Mouse (Mus musculus): ENCODE measurements around the gene Cd2bp2.

DNA sequence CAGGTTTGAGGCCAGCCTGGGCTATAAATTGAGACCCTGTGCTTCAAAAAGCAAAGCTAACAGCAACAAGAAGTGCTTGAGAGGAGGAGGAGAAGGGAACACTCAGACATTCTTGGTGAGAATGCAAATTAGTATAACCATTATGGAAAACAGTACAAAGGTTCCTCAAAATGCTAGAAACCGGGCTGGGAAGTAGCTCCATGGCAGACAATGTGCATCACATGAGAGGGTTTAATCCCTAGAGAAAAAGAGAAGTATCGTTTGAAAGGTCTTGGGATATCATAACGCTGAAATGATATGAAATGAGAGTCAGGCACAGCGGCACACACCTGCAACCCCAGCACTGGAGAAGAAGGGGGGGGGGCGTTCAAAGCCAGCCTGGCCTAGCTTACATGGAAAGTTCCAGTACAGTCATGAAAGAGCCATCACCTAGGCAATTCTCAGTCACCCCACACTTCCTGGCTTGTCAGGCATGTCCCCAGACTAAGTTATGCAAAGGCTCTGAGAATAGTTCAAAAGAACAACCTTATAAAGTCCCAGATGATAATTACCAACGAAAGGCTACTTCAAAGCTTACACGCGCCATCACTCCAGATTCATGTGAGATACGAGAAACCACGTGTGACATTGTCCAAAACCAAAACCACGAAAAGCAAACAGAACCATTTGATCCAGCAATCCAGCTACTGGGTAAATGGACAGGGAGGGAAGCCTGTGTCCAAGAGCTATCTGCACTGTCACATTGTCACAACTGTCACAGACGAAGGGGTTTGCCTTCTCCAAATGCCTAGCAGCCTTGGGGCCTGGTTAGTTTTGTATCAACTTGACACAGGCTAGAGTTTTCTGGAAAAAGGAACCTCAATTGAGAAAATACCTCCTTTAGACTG is 30.0 kb downstream of the Cd2bp2 start:
- TF ChIP-seq CTCF (IDR thresholded peaks at IDR 0.05; ENCODE audit: low read depth) (no peak), EP300 (IDR thresholded peaks at IDR 0.05; ENCODE audit: low read depth) (no peak)

Data from liver, postnatal 0 days (tissue).